Mouse (Mus musculus) lung, adult 2 months (tissue): ENCODE data around the gene Kcnj5.

Experiments used
- CTCF ChIP-seq: fragments of 200-500 bp; IDR thresholded peaks from 2 replicates; pipeline ENCODE4 v1.5.1; 2011; ENCODE audit warnings: mild to moderate bottlenecking, low read length, control low read depth; ENCODE audit not compliant: insufficient read depth
- POLR2A ChIP-seq: fragments of 200-500 bp; IDR thresholded peaks from 2 replicates; pipeline ENCODE4 v1.6.1; 2011; ENCODE audit warnings: low read depth, mild to moderate bottlenecking, control low read depth, low read length, borderline replicate concordance; ENCODE audit errors: extremely low read depth

DNA sequence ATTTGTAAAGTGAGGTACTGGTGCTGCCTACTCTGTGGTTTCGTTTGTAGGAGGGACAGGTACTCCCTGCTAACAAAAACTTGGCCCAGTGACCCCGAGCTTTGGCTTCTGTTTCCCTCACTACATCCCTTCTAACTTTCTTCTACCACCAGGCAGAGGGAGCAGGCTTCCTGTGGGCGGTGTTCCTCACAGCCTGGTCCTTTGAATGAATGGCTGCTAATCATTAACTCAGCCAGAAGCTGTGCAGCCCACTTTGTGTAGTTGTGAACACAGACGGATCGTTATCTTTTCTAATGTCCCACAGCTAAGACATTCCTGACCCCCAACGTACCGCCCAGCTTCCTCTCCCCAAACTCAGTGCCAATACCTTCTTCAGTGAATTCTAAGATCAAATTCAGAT lies 52.5 kb downstream of the Kcnj5 start:
- TF ChIP-seq CTCF (no peak), POLR2A (no peak)
